Mouse (Mus musculus) myocyte (in vitro differentiated cells): ENCODE results near the gene Mbtd1.

ENCODE experiments used
- CEBPB ChIP-seq: IDR thresholded peaks from 2 replicates; pipeline ENCODE4 v1.6.1; 2011; ENCODE audit warnings: mild to moderate bottlenecking, moderate library complexity; ENCODE audit not compliant: poor library complexity, insufficient read depth, severe bottlenecking
- MAX ChIP-seq: IDR thresholded peaks from one replicate; pipeline ENCODE4 v1.6.1; 2011; ENCODE audit warnings: low read depth, mild to moderate bottlenecking, control low read depth
- MYOG ChIP-seq, 3 experiments: IDR thresholded peaks; one replicate each; pipeline ENCODE4 v1.6.1; 2011; ENCODE audit warnings: control low read depth in 2 of 3, low read depth in 2 of 3, mild to moderate bottlenecking in 2 of 3; ENCODE audit not compliant: insufficient read length in 2 of 3, control insufficient read depth in 1 of 3, insufficient read depth in 1 of 3
- POLR2A ChIP-seq: IDR thresholded peaks from one replicate; pipeline ENCODE4 v1.6.1; 2011; ENCODE audit warnings: low read depth, mild to moderate bottlenecking, control low read depth, moderate library complexity; ENCODE audit not compliant: insufficient read length
- POLR2AphosphoS2 ChIP-seq: IDR thresholded peaks from one replicate; pipeline ENCODE4 v1.6.1; 2011; ENCODE audit warnings: low read depth, control low read depth; ENCODE audit not compliant: insufficient read length
- REST ChIP-seq: IDR thresholded peaks from one replicate; pipeline ENCODE4 v1.6.1; 2011; ENCODE audit warnings: mild to moderate bottlenecking, control low read depth, moderate library complexity; ENCODE audit not compliant: insufficient read depth, insufficient read length
- TCF12 ChIP-seq: IDR thresholded peaks from one replicate; pipeline ENCODE4 v1.6.1; 2011; ENCODE audit warnings: mild to moderate bottlenecking, control low read depth; ENCODE audit not compliant: poor library complexity, insufficient read depth, severe bottlenecking
- TCF3 ChIP-seq: IDR thresholded peaks from one replicate; pipeline ENCODE4 v1.6.1; 2011; ENCODE audit warnings: low read depth, control low read depth; ENCODE audit not compliant: insufficient read length
- USF1 ChIP-seq: IDR thresholded peaks from one replicate; pipeline ENCODE4 v1.6.1; 2011; ENCODE audit warnings: low read depth, mild to moderate bottlenecking, control low read depth, moderate library complexity

DNA sequence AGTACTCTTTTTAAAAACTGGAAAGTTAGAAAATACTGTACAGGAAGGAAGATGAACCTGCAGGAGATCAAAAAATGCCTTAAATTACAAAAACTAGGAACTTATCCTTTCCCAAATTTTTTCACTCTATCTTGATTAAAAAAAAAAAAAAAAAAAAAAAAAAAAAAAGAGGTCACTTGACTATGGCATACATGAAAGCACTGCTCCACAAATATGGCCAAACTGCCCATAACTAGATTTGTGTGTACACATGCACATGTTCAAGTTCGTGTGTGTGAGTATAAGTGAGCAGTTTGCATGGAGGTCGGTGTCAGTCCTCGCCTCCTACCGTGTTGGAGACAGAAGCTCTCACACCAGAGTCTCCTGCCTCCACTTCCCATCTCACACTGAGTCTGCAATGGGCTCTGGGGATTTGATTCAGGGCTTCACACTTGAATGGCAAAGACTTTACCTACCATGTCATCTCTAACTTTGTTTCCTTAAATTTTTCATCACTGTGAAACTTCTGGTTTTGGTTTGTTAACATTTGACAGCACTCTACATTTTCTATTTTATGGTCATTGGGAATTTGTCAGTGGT is 23.5 kb upstream of the Mbtd1 start:
- TF ChIP-seq POLR2A (no peak), MAX (no peak), POLR2AphosphoS2 (no peak), USF1 (no peak), MYOG (IDR thresholded peaks at IDR 0.05; ENCODE audit: control insufficient read depth in 1 of 3, insufficient read depth in 1 of 3, insufficient read length in 2 of 3, low read depth in 2 of 3) (no peak), TCF3 (no peak), TCF12 (no peak), CEBPB (no peak), REST (no peak)
